Mouse (Mus musculus): ENCODE measurements around the gene Rptor. TPM values are rescaled to one million over a fixed set of nuclear protein-coding genes. Genes with fewer than 3 reads are reported as not detected.

Rptor gene
- polyA plus RNA-seq, 1 experiment from 2014 or later = 18.3 TPM

GRCm38 (mm10) chr11:119926762-119927161 lies 324.1 kb downstream of the Rptor start:
- Histone ChIP-seq H3K9ac (replicated peaks) (no peak overlapping the region), H3K9me3 (no peaks in the 10 kb centered on the region), H3K4me1 (no peaks in the 10 kb centered on the region), H3K27me3 (no peaks in the 10 kb centered on the region), H3K36me3 (no peaks in the 10 kb centered on the region), H3K27ac (replicated peaks) (no peak overlapping the region), H3K4me2 (replicated peaks) (no peak overlapping the region), H3K4me3 (no peak overlapping the region)
- 88% methylated on average over 5 of the region's 5 CpGs for WGBS
- ATAC-seq (ENCODE audit: low FRiP score, low read depth) = no peak

DNA sequence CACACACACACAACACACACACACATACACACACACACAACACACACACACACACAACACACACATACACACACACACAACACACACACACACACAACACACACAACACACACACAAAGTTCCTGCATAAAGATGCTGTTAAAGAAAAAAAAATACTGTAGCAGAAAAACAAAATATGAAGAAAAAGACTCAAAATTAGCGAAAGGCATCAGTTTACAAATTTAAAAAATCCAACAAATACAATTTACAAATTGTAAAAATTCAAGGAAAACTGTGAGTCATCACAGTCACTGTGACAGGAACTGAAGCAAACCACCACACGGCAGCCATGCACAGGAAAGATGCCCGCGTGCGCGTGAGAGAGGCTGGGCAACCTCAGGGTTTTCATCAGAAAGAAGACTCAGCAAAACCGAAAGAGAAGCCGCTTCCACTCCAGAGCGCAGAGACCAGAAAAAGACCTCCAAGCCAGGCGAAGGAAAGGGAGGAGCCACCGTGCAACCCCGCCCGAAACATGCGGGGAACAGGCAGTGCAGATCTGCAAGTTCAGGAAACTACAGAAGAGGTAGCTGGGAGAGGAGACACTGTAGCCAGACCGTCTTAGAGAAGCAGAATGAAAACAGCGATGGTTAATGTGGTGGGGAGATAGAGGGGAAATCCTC lies 325.4 kb downstream of the Rptor start:
- Histone ChIP-seq H3K4me1 (no peaks in the 10 kb centered on the region), H3K4me3 (no peak overlapping the region), H3K9ac (replicated peaks) (no peak overlapping the region), H3K36me3 (no peaks in the 10 kb centered on the region), H3K9me3 (no peaks in the 10 kb centered on the region), H3K4me2 (replicated peaks) (no peak overlapping the region), H3K27me3 (no peaks in the 10 kb centered on the region), H3K27ac (replicated peaks) (no peak overlapping the region)
- 77% methylated on average over 16 of the region's 16 CpGs for WGBS
- ATAC-seq (ENCODE audit: low FRiP score, low read depth) = no peak

- Histone ChIP-seq H3K36me3 (no peaks in the 10 kb centered on the region), H3K9ac (replicated peaks) (no peak overlapping the region), H3K4me2 (replicated peaks) (no peak overlapping the region), H3K27me3 (no peaks in the 10 kb centered on the region), H3K4me3 (no peak overlapping the region), H3K4me1 (no peaks in the 10 kb centered on the region), H3K27ac (replicated peaks) (no peak overlapping the region), H3K9me3 (no peaks in the 10 kb centered on the region)
- WGBS = 86% methylated on average over 6 of the region's 6 CpGs
- ATAC-seq (ENCODE audit: low FRiP score, low read depth) = no peak
Observed at GRCm38 (mm10) chr11:119929603-119930265, 327.0 kb downstream of the Rptor start.

- peaks cover 13% of the 10 kb centered on the region for H3K4me1 ChIP-seq
- no peak overlapping the region for H3K9ac ChIP-seq (replicated peaks)
- no peak overlapping the region for H3K4me3 ChIP-seq
- no peak overlapping the region for H3K27ac ChIP-seq (replicated peaks)
- no peaks in the 10 kb centered on the region for H3K27me3 ChIP-seq
- no peaks in the 10 kb centered on the region for H3K36me3 ChIP-seq
- no peaks in the 10 kb centered on the region for H3K9me3 ChIP-seq
- 80% methylated on average over 10 of the region's 10 CpGs for WGBS
- ATAC-seq (ENCODE audit: low FRiP score, low read depth) = no peak
- no peak overlapping the region for H3K4me2 ChIP-seq (replicated peaks)
Observed at GRCm38 (mm10) chr11:119931809-119932208, 329.1 kb downstream of the Rptor start.

DNA sequence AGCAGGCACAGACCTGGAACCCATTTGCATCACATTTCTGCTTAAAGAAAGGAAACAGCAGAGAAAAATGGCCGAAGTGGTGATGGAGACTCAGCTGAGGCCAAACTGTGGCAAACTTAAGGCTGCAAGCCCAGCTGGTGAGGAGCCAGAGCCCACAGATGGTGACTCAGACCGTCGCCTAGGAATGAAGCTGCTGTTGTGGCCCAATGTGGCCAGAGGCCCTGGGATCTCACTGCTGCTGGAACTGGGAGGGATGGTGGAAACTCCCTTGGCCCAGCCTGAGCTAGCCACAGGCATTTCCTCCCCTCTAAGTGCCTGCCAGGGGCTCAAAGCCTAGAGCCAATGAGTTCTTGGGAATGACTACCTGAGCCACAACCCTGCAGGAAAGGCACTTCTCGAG lies 330.4 kb downstream of the Rptor start:
- Histone ChIP-seq H3K9ac (replicated peaks) (no peak overlapping the region), H3K4me3 (no peak overlapping the region), H3K36me3 (no peaks in the 10 kb centered on the region), H3K4me1 (peaks cover 22% of the 10 kb centered on the region), H3K4me2 (replicated peaks) (no peak overlapping the region), H3K27ac (replicated peaks) (no peak overlapping the region), H3K27me3 (no peaks in the 10 kb centered on the region), H3K9me3 (no peaks in the 10 kb centered on the region)
- 57% methylated on average over 4 of the region's 4 CpGs for WGBS
- no peak for ATAC-seq (ENCODE audit: low FRiP score, low read depth)

DNA sequence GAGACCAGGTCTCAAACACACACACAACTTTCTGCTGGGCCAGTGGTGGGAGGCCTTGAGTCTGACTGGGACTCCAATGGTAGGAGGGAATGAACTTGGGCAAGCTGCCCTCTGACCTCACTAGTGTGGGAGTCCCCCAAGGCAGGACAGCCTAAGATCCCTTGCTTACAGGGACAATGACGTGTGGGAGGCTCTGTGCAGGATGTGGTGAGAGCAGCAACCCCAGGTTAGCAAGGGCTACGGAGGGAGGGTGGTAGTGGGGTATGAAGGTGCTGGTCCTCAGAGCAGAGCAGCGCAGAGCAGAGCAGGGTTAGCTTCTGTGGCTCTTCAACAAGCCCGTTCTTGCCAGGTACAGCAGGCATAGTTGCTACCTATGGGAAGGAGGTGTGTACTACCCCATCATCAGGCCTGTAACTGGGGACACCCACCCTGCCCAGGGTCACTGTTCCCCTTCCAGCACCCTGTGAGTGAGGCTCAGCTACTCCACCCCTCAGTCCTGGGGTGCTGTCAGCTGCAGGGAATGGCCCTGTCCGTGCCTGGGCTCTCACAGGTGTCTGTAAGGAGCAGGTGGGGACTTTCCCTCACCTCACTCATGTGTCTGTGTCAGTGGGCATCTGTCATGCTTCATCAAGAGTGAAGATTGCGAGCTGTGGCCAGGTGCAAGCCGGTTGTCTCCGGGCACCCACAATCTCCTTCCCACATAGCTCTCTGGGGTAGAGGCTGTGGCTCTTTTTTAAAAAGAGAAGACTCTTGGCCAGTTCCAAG lies 331.3 kb downstream of the Rptor start:
- H3K9me3 ChIP-seq = no peaks in the 10 kb centered on the region
- no peak overlapping the region for H3K27ac ChIP-seq (replicated peaks)
- no peak for ATAC-seq (ENCODE audit: low FRiP score, low read depth)
- 79% methylated on average over 8 of the region's 8 CpGs for WGBS
- no peak overlapping the region for H3K4me3 ChIP-seq
- H3K9ac ChIP-seq (replicated peaks) = no peak overlapping the region
- peaks cover 26% of the 10 kb centered on the region for H3K4me1 ChIP-seq
- H3K27me3 ChIP-seq = peaks cover 6% of the 10 kb centered on the region; the same call in 1 of the 2 replicates
- no peak overlapping the region for H3K4me2 ChIP-seq (replicated peaks)
- no peaks in the 10 kb centered on the region for H3K36me3 ChIP-seq

DNA sequence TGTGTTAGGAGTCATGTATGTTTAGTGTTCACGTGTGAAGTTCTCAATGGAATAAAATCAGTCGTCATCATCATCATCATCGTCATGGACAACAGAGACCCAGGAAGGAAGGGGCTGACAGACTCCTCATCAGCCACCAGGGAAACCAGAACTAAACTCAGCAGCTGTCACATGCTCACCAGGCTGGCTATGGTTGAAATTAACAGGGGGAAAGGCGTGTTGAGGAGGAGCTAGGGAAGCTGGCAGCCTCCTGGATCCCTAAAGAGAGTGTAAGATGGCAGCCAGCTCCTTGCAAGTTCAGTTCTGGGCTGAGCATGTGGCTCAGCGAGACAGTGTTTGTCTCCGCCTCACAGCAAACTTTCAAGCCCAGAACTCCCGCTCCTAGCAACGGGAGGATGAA lies 332.1 kb downstream of the Rptor start:
- Histone ChIP-seq H3K4me3 (no peak overlapping the region), H3K27me3 (peaks cover 10% of the 10 kb centered on the region; the same call in 1 of the 2 replicates), H3K27ac (replicated peaks) (no peak overlapping the region), H3K4me2 (replicated peaks) (no peak overlapping the region), H3K9ac (replicated peaks) (no peak overlapping the region), H3K36me3 (no peaks in the 10 kb centered on the region), H3K9me3 (no peaks in the 10 kb centered on the region), H3K4me1 (peaks cover 28% of the 10 kb centered on the region)
- WGBS = 73% methylated on average over 8 of the region's 8 CpGs
- no peak for ATAC-seq (ENCODE audit: low FRiP score, low read depth)

- Histone ChIP-seq H3K27ac (replicated peaks) (no peak overlapping the region), H3K9me3 (no peaks in the 10 kb centered on the region), H3K4me2 (replicated peaks) (no peak overlapping the region), H3K27me3 (peaks cover 15% of the 10 kb centered on the region), H3K9ac (replicated peaks) (0 out of 2 replicates have a peak overlapping the region, but pooled peaks have one; percentile 20), H3K36me3 (no peaks in the 10 kb centered on the region), H3K4me3 (no peak overlapping the region), H3K4me1 (peaks cover 34% of the 10 kb centered on the region)
- 20% methylated on average over 6 of the region's 6 CpGs for WGBS
- ATAC-seq (ENCODE audit: low FRiP score, low read depth) = no peak
Observed at GRCm38 (mm10) chr11:119935457-119935856, 332.8 kb downstream of the Rptor start.

GRCm38 (mm10) chr11:119936456-119936855 lies 333.8 kb downstream of the Rptor start:
- no peak overlapping the region for H3K27ac ChIP-seq (replicated peaks)
- WGBS = 96% methylated on average over 2 of the region's 2 CpGs
- no peak overlapping the region for H3K9ac ChIP-seq (replicated peaks)
- peaks cover 38% of the 10 kb centered on the region for H3K4me1 ChIP-seq
- no peak for ATAC-seq (ENCODE audit: low FRiP score, low read depth)
- H3K9me3 ChIP-seq = no peaks in the 10 kb centered on the region
- no peak overlapping the region for H3K4me2 ChIP-seq (replicated peaks)
- H3K4me3 ChIP-seq = no peak overlapping the region
- peaks cover 25% of the 10 kb centered on the region for H3K27me3 ChIP-seq
- no peaks in the 10 kb centered on the region for H3K36me3 ChIP-seq

GRCm38 (mm10) chr11:119937216-119937615 lies 334.5 kb downstream of the Rptor start:
- 0 out of 2 replicates have a peak overlapping the region, but pooled peaks have one; percentile 6 for H3K27ac ChIP-seq (replicated peaks)
- no peaks in the 10 kb centered on the region for H3K36me3 ChIP-seq
- H3K4me1 ChIP-seq = peaks cover 46% of the 10 kb centered on the region
- no peak overlapping the region for H3K4me2 ChIP-seq (replicated peaks)
- no peak overlapping the region for H3K4me3 ChIP-seq
- ATAC-seq (ENCODE audit: low FRiP score, low read depth) = no peak
- H3K27me3 ChIP-seq = peaks cover 29% of the 10 kb centered on the region
- H3K9ac ChIP-seq (replicated peaks) = 0 out of 2 replicates have a peak overlapping the region, but pooled peaks have one; percentile 11
- H3K9me3 ChIP-seq = no peaks in the 10 kb centered on the region
- whole genome bisulfite sequencing = 60% methylated on average over 12 of the region's 12 CpGs

GRCm38 (mm10) chr11:119937772-119938502 lies 335.2 kb downstream of the Rptor start:
- peaks cover 29% of the 10 kb centered on the region for H3K27me3 ChIP-seq
- no peak overlapping the region for H3K27ac ChIP-seq (replicated peaks)

More at GRCm38 (mm10) chr11:119937772-119938502, 335.2 kb downstream of the Rptor start:
- H3K4me1 ChIP-seq = peaks cover 47% of the 10 kb centered on the region
- no peaks in the 10 kb centered on the region for H3K9me3 ChIP-seq
- no peak overlapping the region for H3K4me2 ChIP-seq (replicated peaks)
- no peak for ATAC-seq (ENCODE audit: low FRiP score, low read depth)
- 58% methylated on average over 19 of the region's 19 CpGs for WGBS
- no peaks in the 10 kb centered on the region for H3K36me3 ChIP-seq
- no peak overlapping the region for H3K4me3 ChIP-seq
- no peak overlapping the region for H3K9ac ChIP-seq (replicated peaks)

Data from midbrain, embryonic 12.5 days (tissue).